Mouse (Mus musculus): Measurements from ENCODE around the gene Jmjd1c.

DNA sequence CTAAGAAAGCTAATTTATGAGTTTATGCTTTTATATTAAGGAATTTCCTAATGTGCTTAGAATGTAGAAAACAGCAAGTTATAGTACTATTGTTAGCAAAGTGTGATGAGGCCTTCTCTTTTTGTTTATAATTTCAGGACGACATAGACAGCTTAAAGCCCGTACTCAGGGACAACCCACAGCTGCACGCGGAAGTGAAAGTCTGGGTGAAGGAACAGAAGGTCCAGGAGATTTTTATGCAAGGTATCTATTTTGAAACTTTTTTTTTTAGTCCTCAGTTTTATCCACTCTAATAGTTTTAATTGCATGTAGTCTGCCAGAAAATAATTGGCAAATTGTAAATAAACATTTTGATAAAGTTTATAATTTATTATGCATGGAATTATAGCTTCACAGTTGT lies 119.2 kb downstream of the Jmjd1c start:
- TF ChIP-seq CTCF (IDR thresholded peaks at IDR 0.05; ENCODE audit: borderline replicate concordance, control insufficient read depth, extremely low read depth, insufficient read depth, low read length, poor library complexity) = no peak
- TF ChIP-seq POLR2A (IDR thresholded peaks at IDR 0.05; ENCODE audit: control insufficient read depth, extremely low read depth, insufficient read depth, low read length, poor library complexity) = no peak

Data from thymus, adult 2 months (tissue).